Mouse (Mus musculus) embryo, embryonic 9.5 days (tissue): ENCODE data around the gene Ror2.

ENCODE experiments used
- DNase-seq: peaks from one replicate; pipeline ENCODE4 v3.0.0-alpha.2; 2017; ENCODE audit errors: extremely low spot score

The Ror2 gene

DNA sequence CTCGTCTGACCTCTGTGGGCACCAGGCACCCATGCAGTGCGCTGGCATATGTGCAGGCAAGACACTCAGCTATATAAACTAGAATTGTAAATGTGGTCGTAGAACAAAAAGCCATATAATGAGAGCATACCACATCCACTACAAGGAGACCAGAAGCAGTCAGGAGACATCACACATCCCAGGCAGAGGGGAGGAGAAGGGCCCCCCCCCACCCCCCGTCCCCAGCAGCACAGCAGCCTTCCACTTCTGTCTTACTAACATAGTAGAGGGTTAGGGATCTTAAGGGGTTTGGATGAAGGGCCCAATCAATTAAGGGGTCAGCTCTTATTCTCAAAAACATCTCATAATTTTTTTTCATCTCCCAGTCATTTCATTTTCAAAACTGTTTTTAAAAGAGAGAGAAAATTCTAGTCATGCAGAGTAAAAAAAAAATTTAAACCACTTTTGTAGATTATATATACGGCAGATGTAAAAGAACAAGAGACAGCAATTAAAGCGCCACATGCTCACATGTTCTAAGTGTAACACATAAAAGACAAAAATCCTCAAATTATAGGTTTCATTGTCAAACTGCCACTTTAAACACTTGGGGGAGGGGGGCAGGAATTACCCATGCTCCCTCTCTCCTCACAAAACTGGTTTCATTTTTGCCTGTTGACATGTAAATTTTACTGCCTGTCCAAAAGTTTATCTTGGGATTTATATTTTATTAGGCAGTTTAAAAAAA is 89.8 kb downstream of the Ror2 start:
- no peak for DNase-seq

DNA sequence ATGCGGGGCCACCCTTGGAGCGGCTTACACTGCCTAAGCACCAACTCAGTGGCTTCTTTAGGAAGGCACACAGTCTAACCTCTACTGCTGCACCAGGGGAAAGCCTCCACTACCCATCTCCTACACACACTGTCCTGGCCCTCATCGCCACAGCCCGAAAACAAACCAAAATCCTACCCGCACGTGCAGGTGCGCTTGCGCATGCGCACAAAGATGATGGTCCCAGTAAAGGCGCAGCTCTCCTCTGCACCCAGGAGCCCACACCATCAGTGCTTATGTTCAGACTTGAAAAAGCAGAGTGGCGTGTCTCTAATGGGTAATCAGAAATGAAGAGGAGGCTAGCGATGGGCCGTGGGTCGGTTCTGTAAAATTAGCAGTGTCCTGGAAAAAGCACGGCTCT is 91.6 kb downstream of the Ror2 start:
- DNase-seq, result no peak

DNA sequence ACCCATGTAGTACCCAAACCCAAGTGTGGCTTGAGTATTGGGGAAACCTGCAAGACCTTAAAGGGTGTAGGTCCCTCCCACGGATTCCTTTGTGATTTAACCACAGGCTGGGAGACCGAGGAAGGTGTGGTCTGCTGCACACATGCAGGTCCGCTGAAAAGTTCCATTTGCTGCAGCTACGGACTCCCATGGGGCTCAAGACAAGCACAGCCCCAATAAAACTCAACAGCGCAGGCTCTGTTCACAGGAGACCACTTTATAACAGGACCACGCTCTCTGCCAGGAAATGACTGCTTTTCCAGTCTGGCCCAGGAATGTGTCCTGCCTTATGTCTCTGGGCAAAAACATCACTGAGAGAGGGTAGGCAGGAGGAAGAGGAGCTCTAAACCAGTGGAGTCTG is 92.2 kb downstream of the Ror2 start:
- DNase-seq, result no peak

DNA sequence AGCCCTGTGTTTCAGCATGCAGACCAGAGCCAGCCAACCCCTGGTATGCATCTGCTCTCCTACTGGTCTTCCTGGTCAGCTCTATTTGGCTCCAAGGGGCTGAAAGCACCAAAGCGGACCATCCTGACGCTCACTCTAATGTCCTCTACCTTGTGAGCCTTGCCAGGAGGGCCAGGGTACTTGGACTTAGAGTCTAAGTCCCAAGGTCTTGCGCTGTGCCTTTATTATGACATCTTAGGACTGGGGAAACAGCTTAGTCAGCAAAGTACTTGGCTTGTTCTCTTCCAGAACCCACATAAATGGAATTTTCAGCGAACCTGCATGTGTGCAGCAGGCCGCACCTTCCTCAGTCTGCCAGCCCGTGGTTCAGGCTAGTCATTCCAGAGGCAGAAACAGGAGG is 93.6 kb downstream of the Ror2 start:
- DNase-seq, result no peak

DNA sequence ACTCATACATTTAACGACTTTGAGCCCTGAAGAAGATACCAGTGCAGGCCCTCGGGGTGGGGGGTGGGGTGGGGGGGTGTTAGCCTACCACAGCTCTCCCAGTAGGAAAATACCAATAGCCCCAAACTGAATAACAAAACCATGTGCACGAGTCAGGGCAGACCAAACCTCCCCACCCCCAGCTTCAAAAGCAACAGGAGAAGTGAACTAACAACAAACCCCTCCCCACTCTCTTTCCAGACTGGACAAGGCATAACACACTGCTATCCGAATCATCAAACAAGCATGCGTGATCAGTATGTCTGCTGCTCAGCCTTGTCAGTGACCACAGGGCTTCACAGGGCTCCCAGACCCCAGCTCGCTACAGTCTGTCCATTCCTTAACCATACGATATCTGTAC is 94.3 kb downstream of the Ror2 start:
- DNase-seq, result no peak

DNA sequence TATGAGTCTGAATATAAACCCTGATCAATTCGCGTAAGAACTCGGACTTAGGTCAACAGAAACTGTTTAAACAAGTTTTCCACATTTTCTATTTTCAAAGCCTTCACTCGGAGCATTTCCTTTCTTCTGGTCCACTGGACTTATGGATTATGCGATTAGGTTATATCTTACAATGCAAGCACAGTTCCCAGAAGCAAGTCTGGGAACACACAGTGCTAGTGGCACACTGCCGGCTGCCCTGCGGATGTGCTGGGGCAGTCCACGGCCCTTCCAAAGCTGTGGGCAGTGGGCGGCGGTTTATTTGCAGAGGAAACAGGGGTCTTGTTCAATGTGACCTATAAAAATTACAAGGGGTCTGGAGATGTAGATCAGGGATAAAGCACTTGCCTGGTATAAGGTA is 97.0 kb downstream of the Ror2 start:
- no peak for DNase-seq

DNA sequence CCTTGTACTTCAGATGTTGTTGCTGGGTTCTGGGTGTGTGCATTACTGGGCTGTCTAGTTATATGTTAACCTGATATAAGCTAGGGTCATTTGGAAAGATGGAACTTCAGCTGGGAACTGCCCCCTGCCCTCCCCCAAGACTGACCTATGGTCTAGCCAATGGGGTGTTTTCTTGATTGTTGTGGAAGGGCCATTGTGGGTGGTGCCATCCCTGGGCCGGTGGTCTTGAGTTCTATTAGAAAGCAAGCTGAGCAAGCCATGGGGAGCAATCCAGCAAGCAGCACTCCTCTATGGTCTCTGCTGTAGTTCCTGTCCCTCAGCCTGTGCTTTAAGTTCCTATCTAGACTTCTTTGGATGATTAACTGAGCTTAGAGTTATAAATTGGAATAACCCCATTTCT is 101.1 kb downstream of the Ror2 start:
- DNase-seq, result no peak

DNA sequence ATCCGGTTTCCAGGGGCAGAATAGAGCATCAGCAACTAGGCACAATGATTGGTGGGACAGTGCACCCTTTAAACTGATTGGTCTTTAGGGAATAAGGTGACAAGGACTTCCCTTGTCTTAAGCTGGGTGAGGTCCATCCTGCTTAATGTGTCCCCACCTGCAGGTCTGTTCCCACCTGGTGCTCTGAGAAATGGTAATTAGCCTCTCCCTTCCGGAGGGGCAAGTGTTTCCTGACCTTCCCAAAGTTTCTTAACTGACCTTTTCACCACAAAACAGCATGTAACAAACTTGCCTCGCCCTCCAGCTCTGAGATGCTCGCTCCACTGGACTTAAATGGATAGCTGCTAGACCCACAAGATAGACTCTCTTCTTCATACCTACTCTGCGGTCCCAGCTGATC is 101.8 kb downstream of the Ror2 start:
- DNase-seq, result no peak

DNA sequence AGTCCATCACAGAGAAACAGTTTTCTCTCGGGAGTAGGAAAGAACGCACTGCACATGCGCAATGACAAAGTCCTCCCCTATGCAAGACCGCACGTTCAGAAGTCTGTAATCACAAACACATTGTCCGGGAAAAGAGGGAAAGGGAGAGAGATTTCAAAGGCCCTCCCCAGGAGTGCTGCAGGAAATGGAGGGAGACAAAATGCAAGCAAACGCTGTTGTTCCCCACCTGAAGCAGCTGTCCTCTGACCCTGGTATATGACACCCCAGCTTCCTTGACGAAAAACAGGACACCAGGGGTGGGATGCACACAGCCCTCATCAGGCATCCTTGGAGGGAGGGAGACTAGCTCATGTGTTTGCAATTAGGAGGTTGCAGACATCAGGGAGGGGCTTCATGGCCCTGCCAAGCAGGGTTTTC is 102.8 kb downstream of the Ror2 start:
- DNase-seq, result peak; percentile 73

DNA sequence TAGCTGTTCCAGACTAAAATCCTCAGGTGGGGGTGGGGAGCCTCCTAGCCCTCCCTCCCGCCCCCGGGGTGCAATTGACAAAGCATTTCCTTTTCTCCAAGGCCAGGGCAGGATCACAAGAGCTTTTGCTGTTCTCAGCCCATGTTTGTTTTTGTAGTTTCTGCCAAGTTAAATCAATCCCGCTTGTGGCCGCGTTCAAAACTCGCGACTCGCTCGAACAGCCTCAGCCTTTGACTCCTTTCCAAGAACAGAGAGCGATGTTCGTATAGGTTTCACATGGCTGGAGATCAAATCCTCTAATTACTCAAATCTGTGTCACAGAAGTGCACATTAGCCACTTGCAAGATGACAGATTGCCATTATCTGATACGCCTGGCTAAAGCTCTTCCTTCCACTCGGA is 107.3 kb downstream of the Ror2 start:
- peak; percentile 49 for DNase-seq

DNA sequence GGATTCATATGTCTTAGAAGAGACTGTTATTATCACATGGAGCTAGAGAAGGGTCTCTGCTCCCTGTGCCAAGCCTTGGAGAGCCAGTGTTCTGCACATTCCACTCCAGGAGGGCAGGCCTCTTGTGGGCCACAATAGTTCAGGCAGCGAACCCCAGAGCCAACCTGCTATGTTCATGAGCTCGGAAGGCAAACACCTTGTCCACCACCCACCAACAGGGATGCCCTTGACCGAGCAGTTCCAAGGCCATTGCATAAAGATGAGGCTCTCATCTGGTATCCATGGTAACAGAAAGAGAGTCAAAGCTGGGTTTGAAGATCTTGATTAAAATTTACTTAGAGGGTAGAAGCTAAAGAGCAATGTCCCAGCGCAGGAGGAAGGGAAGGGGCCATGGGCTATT is 107.8 kb downstream of the Ror2 start:
- no peak for DNase-seq

DNA sequence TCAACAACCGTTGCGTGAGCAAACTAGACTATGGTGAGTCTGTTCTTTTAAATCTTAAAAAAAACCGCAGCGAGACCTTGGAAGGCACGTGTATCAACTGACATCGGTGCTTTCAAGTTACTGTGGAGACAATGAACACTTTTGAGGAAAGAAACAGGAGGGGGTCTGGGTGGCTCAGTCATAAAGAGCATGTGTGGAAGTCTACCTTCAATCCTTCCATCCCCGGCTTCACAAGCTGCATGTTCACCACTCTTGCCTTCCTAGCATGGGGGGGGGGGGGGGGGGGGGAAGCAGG is 108.6 kb downstream of the Ror2 start:
- no peak for DNase-seq

DNA sequence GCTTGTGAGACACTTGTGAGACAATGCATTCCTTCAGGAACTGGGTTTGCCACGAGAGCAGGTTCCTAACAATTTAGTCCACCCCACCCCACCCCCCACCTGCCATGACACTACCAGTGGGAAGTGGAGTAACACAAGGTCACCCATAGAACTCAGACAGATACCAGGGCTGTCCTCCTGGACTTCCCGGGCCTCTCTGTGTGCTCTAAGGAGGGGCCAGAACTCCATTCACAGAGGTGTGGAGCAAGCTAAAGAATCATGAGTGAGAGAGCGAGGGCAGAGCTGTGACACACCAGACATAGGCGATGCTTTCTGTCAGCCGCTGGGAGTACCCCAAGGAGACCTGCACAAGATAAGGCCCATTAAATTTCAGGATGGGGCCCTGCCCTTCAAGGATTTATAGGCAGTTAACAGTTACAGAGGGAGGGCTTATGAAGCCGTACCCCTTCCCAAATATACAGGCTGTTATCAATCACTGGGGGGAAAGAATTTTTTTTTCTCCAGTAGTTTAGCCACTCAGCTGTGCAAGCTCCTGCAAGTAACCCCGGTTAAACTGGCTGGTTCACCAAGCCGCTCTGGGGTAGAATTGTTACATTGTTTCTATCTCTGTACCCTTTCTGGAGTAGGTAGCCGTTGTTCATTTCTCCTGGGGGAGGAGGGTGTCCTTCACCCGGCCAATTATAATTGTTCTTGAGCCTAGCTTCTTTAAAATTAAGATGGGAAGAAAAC is 109.1 kb downstream of the Ror2 start:
- no peak for DNase-seq

DNA sequence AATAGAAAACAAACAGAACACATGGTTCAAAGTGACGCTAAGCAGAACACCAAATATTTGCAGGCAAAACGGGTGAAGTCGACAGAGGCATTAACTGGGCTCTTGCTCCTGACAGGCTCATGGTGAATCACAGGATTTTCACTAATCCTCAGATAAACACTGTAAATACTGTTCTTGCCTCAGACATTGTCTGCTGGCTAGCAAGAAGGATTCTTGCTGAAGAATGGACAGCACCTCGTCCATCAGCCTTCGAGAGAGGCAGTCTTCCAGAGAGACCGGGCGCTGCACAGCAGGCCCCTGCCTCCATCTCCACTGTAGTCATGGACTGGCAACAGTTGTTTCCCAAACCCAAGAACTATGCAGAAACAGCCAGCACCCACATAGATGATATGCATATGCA is 110.9 kb downstream of the Ror2 start:
- no peak for DNase-seq

DNA sequence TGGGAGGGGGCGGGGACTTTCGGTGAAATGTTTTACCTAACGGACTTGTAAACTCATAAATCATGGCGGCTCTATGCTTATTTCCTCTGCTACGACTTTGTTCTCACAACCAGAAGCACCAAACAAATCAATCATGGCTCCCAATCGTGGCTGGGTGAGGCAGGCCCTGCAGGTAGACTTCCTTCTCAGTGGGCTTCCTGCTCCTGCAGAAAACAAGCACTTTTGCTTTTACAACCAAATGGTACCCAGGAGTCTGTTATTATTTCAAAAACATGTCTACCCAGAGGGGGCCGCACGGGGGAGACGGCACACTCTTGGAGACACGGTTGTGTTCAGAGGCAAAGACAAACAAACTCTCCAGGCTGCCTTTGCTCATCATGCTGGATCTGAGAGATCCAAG is 122.3 kb downstream of the Ror2 start:
- DNase-seq, result no peak

DNA sequence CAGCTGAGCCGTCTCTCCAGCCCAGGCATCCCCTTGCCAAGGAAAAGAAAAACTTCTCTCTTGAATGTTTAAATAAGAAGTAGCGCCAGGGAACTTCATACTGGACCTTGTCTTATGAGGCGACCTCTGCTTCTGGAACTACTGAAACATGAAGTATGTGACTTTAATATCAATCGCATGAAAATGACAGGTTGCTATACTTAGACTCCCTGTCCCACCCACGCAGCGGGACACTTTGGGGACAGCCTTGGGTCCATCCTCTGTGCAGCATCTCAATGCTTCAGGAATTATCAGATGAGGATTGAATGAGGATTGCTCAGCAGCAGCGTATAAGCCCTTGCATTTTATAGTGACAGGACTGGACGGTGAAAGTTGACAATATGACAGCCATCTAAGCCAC is 122.9 kb downstream of the Ror2 start:
- DNase-seq, result no peak

DNA sequence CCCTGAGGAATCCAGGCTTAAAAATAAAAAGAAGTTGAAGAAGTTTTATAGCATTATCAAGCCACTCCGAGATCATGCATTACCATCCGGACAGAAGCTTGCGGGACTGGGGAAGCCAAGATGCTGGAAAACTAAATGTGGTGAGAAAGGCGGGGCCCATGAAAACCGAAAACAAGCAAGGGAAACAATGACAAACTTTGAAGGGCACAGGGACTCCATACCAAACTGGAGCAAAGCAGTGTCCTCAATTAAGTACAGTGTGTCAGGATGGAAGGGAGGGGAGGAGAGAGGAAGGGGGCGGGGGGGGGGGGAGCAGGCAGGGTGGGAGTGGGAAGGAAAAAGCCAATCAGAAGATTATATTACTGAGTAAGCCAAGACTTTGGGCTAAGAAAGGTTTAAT is 126.4 kb downstream of the Ror2 start:
- DNase-seq, result no peak

DNA sequence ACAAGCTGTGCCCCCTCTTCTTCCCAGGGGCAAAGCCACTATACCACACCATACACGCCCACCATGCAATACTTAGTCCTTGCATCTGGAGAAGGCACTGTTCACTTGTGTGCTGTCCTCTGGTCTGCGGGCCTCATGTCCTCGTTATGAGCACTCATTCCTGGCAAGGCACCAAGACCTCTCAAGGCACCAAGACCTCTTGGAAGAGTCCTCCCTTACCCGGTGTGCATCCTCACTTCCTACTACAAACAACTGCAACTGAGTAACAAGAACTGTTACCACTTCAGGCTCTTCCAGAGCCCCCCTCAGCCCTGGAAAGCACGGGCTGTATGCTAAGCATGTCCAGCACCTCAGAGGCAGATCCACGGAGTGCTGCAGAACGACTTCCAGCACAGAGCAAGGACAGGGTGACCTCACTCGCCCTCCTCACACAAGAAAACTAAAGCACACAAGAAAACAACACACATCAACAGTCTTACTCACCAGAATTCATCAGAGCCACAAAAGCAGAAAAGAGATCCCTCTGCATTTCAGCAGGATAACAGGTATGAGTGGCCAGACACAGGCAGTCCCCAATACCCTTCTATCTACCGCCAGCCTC is 127.4 kb downstream of the Ror2 start:
- no peak for DNase-seq

DNA sequence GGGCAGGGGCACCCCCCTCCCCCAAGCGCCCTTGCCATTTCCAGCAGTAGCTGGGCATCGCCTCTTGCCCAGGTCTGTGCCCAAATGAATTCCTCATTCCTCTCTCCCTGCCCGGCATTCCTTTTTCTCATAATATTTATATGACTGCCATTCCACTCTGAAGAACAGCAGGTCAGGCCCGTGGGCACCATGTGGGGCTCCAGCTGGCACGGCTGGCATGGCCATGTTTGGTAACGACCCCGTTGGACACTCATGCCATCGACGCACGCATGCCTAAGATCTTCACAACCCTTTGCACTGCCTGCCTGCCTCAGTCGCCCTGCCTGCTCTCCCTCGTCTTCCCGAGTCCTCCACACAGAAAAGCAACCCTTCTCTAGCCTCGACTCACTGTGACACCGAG is 129.0 kb downstream of the Ror2 start:
- no peak for DNase-seq

DNA sequence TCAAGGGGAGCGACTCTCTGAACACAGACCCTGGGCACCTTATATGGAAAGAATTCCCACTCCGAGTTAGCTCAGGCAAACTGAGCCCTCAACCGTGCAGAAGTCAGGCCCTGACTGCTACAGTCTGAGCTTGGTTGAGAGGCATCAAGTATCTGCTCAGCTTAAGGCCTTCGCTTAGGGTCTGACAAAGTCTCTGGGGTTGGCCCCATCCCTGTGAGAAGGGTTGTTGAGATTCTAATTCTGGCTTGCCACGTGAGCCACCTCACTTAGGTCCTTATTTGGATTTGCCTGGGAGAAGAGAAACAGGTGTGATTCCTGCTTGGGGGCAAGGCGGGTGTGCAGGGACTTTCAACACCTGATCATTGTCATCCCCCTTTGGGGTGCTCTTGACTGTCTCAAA is 129.6 kb downstream of the Ror2 start:
- DNase-seq, result no peak

DNA sequence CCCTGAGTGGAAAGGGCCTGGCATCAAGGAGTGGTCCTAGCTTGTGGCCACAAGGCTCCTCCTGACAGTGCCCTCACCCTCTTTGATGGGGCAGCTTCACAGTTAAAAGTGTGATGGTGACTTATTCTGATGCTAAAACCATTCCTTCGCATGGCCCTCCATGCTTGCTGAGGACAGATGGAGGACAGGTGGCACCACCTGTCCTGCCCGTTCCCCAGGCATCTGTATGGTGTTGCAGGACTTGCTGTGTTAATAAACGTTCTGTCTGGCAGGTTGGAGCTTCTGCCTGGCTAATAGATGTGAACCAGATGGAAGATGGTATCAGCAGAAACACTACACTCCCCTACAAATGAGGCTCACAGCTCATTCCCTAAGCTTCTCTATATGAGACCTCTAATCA is 140.4 kb downstream of the Ror2 start:
- DNase-seq, result no peak

DNA sequence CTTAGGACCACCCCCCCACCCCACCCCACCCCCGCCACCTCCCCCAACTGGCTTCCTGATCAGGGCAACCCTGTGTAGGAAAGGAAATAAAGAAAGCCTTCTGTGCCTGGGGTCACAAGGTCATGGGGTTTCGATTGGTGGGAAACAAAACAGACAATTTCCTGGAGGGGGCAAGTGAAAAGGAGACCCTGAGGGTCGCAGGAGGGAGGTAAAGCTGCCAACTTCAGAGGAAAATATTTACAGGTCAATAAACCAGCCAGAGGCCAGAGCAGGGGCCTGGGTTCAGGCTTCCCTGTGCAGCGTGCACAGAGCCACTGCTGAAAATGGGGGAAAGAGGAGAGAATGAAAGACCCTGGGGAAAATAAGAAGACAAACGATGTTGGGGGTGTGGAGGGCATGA is 142.8 kb downstream of the Ror2 start:
- peak; percentile 71 for DNase-seq

DNA sequence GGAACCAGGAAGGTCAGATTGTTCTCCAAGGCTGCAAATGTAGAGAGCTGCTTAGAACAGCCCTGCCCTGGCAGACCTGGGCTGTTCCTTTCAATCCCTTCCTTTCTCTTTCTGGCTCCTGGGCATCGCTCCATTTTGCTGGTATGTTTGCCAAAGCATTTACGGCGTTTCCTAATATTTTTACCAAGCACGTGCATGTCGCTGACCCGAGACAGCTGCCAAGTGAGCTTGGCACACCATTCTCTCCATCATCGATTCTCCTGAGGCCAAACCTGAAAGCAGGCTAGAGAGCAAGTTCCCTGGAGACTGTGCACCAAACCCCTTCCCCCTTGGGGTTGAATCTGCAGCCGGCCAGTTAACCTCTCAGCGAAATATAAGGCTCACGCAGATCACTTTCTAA is 143.7 kb downstream of the Ror2 start:
- no peak for DNase-seq

DNA sequence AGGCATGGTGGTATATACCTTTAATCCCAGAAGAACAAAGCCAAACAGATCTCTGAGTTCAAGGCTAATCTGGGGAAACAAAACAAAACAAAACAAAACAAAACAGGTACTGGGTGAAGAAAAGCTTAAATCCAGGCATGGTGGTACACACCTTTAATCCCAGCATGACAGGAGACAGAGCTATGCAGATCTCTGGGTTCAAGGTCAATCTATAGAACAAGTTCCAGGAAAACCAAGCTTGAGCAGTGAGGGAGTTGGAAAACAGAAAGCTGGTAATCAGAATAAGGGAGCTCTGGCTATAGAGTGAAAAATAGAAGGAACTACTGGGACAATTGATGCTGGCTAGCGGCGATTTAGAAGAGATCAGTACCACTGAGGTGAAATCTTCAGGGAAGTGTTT is 145.6 kb downstream of the Ror2 start:
- DNase-seq, result no peak
